ENCODE assay signal across 8 mouse cellular contexts in genomic region chr6:83136291-83136880, GRCm38 (mm10). TPM values are rescaled to one million over a fixed set of nuclear protein-coding genes. Genes with fewer than 3 reads are reported as not detected.
A peak's percentile ranks its signal among the peaks of the same experiment; 100 is the strongest.
DNase-seq lines count a peak whose midpoint lies in the region; ATAC-seq and TF ChIP-seq lines count a peak whose summit lies in the region.

No protein-coding gene starts in this region.

- no peak; the same call in 1 of the 2 replicates for ATAC-seq in hindbrain, embryonic 11.5 days (ENCODE audit: low FRiP score)
- peak; percentile 4; the same call in 1 of the 2 replicates for ATAC-seq in midbrain, embryonic 12.5 days (ENCODE audit: low FRiP score, low read depth)
- no peak for ATAC-seq in CD4-positive, CD25-positive, alpha-beta regulatory T cell, adult 4 months

- peak overlapping the region; percentile 99 for H3K27ac ChIP-seq in kidney, adult 2 months (ENCODE audit: insufficient read depth, low read depth, low read length)
- H3K27ac ChIP-seq in hindbrain, embryonic 11.5 days (ENCODE audit: low read depth, low read length) = peak overlapping the region; percentile 99
- peak overlapping the region; percentile 97 for H3K27ac ChIP-seq in midbrain, embryonic 12.5 days (replicated peaks)

- TF ChIP-seq CTCF in kidney, adult 2 months (conservative IDR thresholded peaks at IDR 0.05; ENCODE audit: insufficient read depth, insufficient read length, low read depth, low read length) = no peak

- no peaks in the 10 kb centered on the region for H3K36me3 ChIP-seq in kidney, adult 2 months (ENCODE audit: control insufficient read depth, insufficient read depth, low read length)
- H3K36me3 ChIP-seq in hindbrain, embryonic 11.5 days (ENCODE audit: control insufficient read depth, insufficient read depth, low read length) = no peaks in the 10 kb centered on the region
- H3K36me3 ChIP-seq in midbrain, embryonic 12.5 days = no peaks in the 10 kb centered on the region

- 16% methylated on average over 5 of the region's 5 CpGs for WGBS in kidney, adult 2 months
- WGBS in hindbrain, embryonic 11.5 days = 15% methylated on average over 5 of the region's 5 CpGs
- 15% methylated on average over 5 of the region's 5 CpGs for WGBS in midbrain, embryonic 12.5 days

- TF ChIP-seq POLR2A in kidney, adult 2 months (IDR thresholded peaks at IDR 0.05; ENCODE audit: low read depth, low read length) = no peak

- H3K9ac ChIP-seq in hindbrain, embryonic 11.5 days (ENCODE audit: low read depth, low read length) = peak overlapping the region; percentile 96
- peak overlapping the region; percentile 85 for H3K9ac ChIP-seq in midbrain, embryonic 12.5 days (replicated peaks)

- DNase-seq in kidney, adult 2 months = no peak
- DNase-seq in kidney, adult 9 months = no peak
- DNase-seq in Muller cell, postnatal 12 days (ENCODE audit: inconsistent ontology term) = peak; percentile 22
- no peak for DNase-seq in hindbrain, embryonic 11.5 days (ENCODE audit: low spot score)
- DNase-seq in adrenal gland, postnatal 36 days = no peak
- no peak for DNase-seq in embryo, embryonic 9.5 days (ENCODE audit: extremely low spot score)

- H3K4me2 ChIP-seq in hindbrain, embryonic 11.5 days (replicated peaks; ENCODE audit: low read depth, low read length) = peak overlapping the region; percentile 87
- H3K4me2 ChIP-seq in midbrain, embryonic 12.5 days (replicated peaks) = peak overlapping the region; percentile 78

- H3K4me3 ChIP-seq in kidney, adult 2 months (ENCODE audit: insufficient read depth, low read depth, low read length) = peak overlapping the region; percentile 88
- H3K4me3 ChIP-seq in hindbrain, embryonic 11.5 days (ENCODE audit: low read depth, low read length) = peak overlapping the region; percentile 62
- H3K4me3 ChIP-seq in midbrain, embryonic 12.5 days = peak overlapping the region; percentile 55

- peaks cover 24% of the 10 kb centered on the region for H3K4me1 ChIP-seq in kidney, adult 2 months (ENCODE audit: control insufficient read depth, insufficient read depth, low read length)
- peaks cover 9% of the 10 kb centered on the region; the same call in 1 of the 2 replicates for H3K4me1 ChIP-seq in hindbrain, embryonic 11.5 days (replicated peaks; ENCODE audit: control insufficient read depth, insufficient read depth, low read length)
- peaks cover 40% of the 10 kb centered on the region for H3K4me1 ChIP-seq in midbrain, embryonic 12.5 days

- no peaks in the 10 kb centered on the region for H3K9me3 ChIP-seq in hindbrain, embryonic 11.5 days (ENCODE audit: control insufficient read depth, low read length)
- H3K9me3 ChIP-seq in midbrain, embryonic 12.5 days = no peaks in the 10 kb centered on the region

- H3K27me3 ChIP-seq in kidney, adult 2 months (replicated peaks; ENCODE audit: control insufficient read depth, insufficient read depth, low read length) = no peaks in the 10 kb centered on the region
- no peaks in the 10 kb centered on the region; the same call in 1 of the 2 replicates for H3K27me3 ChIP-seq in hindbrain, embryonic 11.5 days (ENCODE audit: control insufficient read depth, insufficient read depth, low read length)
- peaks cover 36% of the 10 kb centered on the region for H3K27me3 ChIP-seq in midbrain, embryonic 12.5 days

RNA-seq across cellular contexts. Expression of gene Rtkn, which starts 1.1 kb away (rescaled TPM):
- polyA plus RNA-seq in kidney, adult 2 months (2012; rRNA removed) = 73.6 and 96.1 TPM in 2 replicates
- polyA plus RNA-seq in hindbrain, embryonic 11.5 days (2014; fragmentation: Nextera tagmentation; extraction: Ambion mirVana) = 17.7 and 18.3 TPM in 2 replicates
- 31.9 and 39.5 TPM in 2 replicates for polyA plus RNA-seq in midbrain, embryonic 12.5 days (2016; fragmentation: Nextera tagmentation; extraction: Ambion mirVana)
- total RNA-seq in adrenal gland, postnatal 36 days (2021) = 10 to 100 TPM in 1 of 2 experiments, 1 to 10 TPM in 1; 5.1 to 14.0 TPM
- under 1 TPM in 1 of 2 experiments, not detected in 1; 0.49 TPM for polyA plus RNA-seq in CD4-positive, CD25-positive, alpha-beta regulatory T cell, adult 4 months (2017; shearing (Covaris generic))

RNA-seq across cellular contexts. Expression of gene Ino80b, which starts 11.2 kb away (rescaled TPM):
- 19.0 and 29.8 TPM in 2 replicates for polyA plus RNA-seq in kidney, adult 2 months (2012; rRNA removed)
- 18.5 and 21.3 TPM in 2 replicates for polyA plus RNA-seq in hindbrain, embryonic 11.5 days (2014; fragmentation: Nextera tagmentation; extraction: Ambion mirVana)
- 18.4 and 19.4 TPM in 2 replicates for polyA plus RNA-seq in midbrain, embryonic 12.5 days (2016; fragmentation: Nextera tagmentation; extraction: Ambion mirVana)
- 10 to 100 TPM; 22.4 to 25.2 TPM for total RNA-seq in adrenal gland, postnatal 36 days (2021)
- polyA plus RNA-seq in CD4-positive, CD25-positive, alpha-beta regulatory T cell, adult 4 months (2017; shearing (Covaris generic)) = 1 to 10 TPM in 1 of 2 experiments, under 1 TPM in 1; 0.56 to 3.3 TPM

RNA-seq across cellular contexts. Expression of gene Wbp1, which starts 15.0 kb away (rescaled TPM):
- polyA plus RNA-seq in kidney, adult 2 months (2012; rRNA removed) = 203 and 259 TPM in 2 replicates
- polyA plus RNA-seq in hindbrain, embryonic 11.5 days (2014; fragmentation: Nextera tagmentation; extraction: Ambion mirVana) = 160 and 179 TPM in 2 replicates
- 210 and 223 TPM in 2 replicates for polyA plus RNA-seq in midbrain, embryonic 12.5 days (2016; fragmentation: Nextera tagmentation; extraction: Ambion mirVana)
- total RNA-seq in adrenal gland, postnatal 36 days (2021) = 10 to 100 TPM; 69.8 to 90.1 TPM
- 10 to 100 TPM; 20.4 to 23.6 TPM for polyA plus RNA-seq in CD4-positive, CD25-positive, alpha-beta regulatory T cell, adult 4 months (2017; shearing (Covaris generic))

RNA-seq across cellular contexts. Expression of gene Wdr54, which starts 19.8 kb away (rescaled TPM):
- 4.4 and 4.7 TPM in 2 replicates for polyA plus RNA-seq in kidney, adult 2 months (2012; rRNA removed)
- polyA plus RNA-seq in hindbrain, embryonic 11.5 days (2014; fragmentation: Nextera tagmentation; extraction: Ambion mirVana) = 12.3 and 13.8 TPM in 2 replicates
- 11.2 and 13.3 TPM in 2 replicates for polyA plus RNA-seq in midbrain, embryonic 12.5 days (2016; fragmentation: Nextera tagmentation; extraction: Ambion mirVana)
- 1 to 10 TPM; 1.8 to 3.1 TPM for total RNA-seq in adrenal gland, postnatal 36 days (2021)
- 1 to 10 TPM in 1 of 2 experiments, not detected in 1; 2.1 TPM for polyA plus RNA-seq in CD4-positive, CD25-positive, alpha-beta regulatory T cell, adult 4 months (2017; shearing (Covaris generic))

RNA-seq across cellular contexts. Expression of gene 1700003E16Rik, which starts 19.8 kb away (rescaled TPM):
- polyA plus RNA-seq in kidney, adult 2 months (2012; rRNA removed) = 1.4 and 1.6 TPM in 2 replicates
- 3.7 TPM in 2 replicates for polyA plus RNA-seq in hindbrain, embryonic 11.5 days (2014; fragmentation: Nextera tagmentation; extraction: Ambion mirVana)
- 2.6 and 2.7 TPM in 2 replicates for polyA plus RNA-seq in midbrain, embryonic 12.5 days (2016; fragmentation: Nextera tagmentation; extraction: Ambion mirVana)
- under 1 TPM; 0.43 to 0.66 TPM for total RNA-seq in adrenal gland, postnatal 36 days (2021)
- polyA plus RNA-seq in CD4-positive, CD25-positive, alpha-beta regulatory T cell, adult 4 months (2017; shearing (Covaris generic)) = not detected

Comparison
In these comparisons a context has a peak if more than half of its experiments do, and no peak if none do; other contexts are left out.
1. RNA of gene Rtkn, which starts 1.1 kb away (polyA plus RNA-seq): 73.6 to 96.1 TPM in kidney, adult 2 months, 31.9 to 39.5 TPM in midbrain, embryonic 12.5 days and 17.7 to 18.3 TPM in hindbrain, embryonic 11.5 days; 0.49 TPM in CD4-positive, CD25-positive, alpha-beta regulatory T cell, adult 4 months; every median in the first group is over 10 times any median in the second.
2. Peak in every context shown above with its lines, with median percentiles within 50 percentile points of each other: H3K27ac ChIP-seq and H3K4me3 ChIP-seq.